Mouse (Mus musculus) lung, adult 18-20 months (tissue): ENCODE results near the gene Pgap3.

Source experiments
- DNase-seq, 2 experiments: peaks; one replicate each; pipeline ENCODE4 v3.0.0; 2022; ENCODE audit warnings: mixed read lengths in 2 of 2

The Pgap3 gene

GRCm38 (mm10) chr11:98400161-98400726 is at the start of gene Pgap3:
TSS of gene Pgap3 (minus strand) at chr11:98400490.
- peak; percentile 86 to 90 for DNase-seq

DNA sequence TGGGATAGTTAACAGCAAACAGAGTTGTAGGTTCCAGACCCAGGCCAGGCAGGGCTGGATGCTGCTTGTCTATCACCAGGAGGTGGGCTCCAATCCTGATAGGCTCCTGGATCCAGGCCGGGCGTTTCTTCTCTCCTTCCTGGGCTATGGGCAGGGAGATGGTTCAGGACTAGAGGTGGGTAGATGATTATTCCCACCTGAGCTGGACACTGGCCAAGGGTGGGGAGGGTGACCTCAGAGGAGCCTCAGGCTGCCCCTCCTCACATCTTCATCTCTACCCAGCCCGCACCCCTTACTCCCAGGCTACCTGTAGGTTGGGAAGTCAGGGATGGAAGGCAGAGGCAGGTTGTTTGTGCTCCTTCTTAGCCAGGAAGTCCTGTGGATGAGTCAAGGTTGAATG is 49.1 kb upstream of the Pgap3 start:
- no peak for DNase-seq

DNA sequence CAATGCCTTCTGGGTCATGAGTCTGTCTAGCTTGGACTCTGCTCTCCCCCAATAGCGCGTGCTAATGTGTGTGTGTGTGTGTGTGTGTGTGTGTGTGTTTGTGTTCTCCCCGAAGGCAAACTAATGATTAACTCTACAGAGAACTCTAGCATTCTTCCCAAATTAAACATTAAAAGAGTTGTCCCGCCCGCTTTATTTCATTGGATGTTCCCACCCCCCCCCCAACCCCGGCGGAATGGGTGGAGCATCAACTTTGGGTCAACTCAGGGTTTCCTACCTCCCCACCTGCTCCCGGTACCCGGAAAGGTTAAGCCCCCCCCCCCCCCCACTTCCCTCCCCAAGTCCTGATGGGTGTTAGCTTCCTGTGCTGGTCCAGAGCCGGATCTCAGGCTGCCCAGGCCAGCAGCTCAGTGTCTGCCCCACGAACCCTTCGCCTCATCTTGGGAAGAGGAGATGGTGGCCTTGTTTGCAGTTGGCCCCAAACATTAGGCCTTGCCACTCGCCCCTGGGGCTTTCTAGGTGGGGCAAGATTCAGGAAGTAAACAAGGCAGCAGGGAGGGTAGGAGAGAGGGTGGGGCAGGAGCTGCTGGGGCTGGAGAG is 48.0 kb upstream of the Pgap3 start:
- peak; percentile 56 to 73 for DNase-seq

GRCm38 (mm10) chr11:98447475-98447834 is 47.2 kb upstream of the Pgap3 start:
- no peak for DNase-seq

- peak; percentile 85 to 90 for DNase-seq
These were observed 46.5 kb upstream of the Pgap3 start for GRCm38 (mm10) chr11:98446562-98447474.

DNA sequence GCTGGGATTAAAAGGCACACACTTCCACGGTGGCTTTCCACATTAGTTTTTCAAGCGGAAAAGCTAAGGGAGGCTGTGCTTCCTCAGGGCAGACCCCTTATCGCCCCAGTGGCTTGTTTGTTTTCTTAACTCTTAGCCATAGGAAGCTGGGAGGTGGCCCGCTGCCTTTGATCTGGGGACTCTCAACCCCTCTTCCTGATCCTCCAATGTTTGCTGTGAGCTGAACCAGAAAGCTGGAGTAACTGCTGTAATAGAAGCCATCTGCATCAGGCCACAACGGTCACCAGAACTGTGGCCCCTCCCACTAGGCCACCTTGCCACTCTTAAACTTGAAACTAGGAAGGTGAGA is 45.9 kb upstream of the Pgap3 start, which contains the start of gene Grb7:
Grb7 (plus strand) TSS at position 182 of the 349 bp plus-strand sequence.
- peak in 1 of 2 experiments; percentile 26 for DNase-seq

GRCm38 (mm10) chr11:98445679-98446078 is 45.4 kb upstream of the Pgap3 start:
- DNase-seq: peak; percentile 52 to 68

GRCm38 (mm10) chr11:98445238-98445637 is 44.9 kb upstream of the Pgap3 start:
- DNase-seq: peak; percentile 60 to 66

DNA sequence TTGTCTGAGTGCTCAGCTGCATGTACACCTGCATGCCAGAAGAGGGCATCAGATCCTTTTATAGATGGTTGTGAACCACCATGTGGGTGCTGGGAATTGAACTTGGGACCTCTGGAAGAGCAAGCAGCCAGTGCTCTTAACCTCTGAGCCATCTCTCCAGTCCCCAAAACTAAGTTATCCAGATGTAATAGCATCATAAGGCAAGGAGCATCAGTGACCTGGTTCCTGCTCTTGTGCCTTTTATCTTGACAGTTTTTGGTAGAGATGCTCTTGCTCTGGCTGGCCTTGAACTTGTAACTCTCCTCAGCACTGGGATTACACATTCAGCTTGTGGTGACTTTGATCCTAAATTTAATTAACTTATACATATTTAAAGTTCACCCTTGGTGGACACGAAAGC is 43.4 kb upstream of the Pgap3 start:
- no peak for DNase-seq

DNA sequence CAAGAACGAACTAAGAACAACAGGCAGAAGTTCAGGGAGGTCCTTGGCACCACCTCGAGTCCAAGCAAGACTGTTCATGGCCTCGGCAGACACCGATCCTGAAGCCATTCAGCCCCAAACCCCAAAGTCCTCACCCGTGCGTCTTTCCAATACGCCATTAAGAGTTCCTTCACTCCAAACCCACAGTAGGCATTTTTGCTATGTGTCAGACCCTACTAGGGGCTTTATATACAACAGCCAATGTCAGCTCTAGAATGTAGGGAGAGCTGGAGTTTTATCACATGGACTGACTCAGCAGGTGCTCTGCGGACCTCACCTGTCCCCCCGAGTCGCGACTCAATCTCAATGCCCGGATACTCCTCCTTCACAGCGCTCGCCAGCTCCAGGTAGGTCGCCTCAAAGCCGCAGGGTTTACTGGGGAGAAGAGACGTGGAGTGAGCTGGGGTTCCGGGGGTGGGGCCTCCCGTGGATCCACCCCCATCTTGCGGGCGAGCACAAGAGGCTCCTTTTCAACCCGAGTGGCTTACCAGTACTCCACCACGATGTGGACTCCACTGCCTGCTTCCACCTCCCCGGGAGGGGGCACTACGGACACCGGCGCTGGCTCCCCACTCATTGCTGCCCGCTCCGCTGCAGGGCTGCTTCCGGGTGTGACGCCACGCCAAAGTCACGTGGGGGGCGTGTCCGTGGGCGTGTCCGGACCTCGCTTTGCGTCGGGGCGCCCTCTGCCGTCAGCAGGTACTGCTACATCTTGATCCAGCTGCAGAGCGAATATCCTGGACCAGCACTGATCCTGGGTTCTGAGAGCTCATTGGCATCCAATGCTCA is 38.3 kb upstream of the Pgap3 start, which contains the start of gene Mien1:
Mien1 (minus strand) TSS at position 661 of the 828 bp plus-strand sequence.
- peak; percentile 92 to 94 for DNase-seq

- DNase-seq: no peak
These were observed 37.2 kb upstream of the Pgap3 start for GRCm38 (mm10) chr11:98437441-98437840.

DNA sequence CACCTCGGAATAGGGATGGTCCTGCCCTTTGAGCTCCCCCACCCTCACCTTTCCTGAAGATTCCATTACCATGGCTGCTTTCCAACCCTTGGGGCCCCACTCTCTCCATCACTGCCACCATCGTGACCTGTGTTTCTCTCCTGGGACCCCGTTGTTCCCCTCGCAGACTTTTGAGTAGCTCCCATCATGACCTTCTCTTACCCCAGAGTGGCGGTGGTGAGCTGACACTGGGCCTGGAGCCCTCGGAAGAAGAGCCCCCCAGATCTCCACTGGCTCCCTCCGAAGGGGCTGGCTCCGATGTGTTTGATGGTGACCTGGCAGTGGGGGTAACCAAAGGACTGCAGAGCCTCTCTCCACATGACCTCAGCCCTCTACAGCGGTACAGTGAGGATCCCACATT is 35.4 kb upstream of the Pgap3 start:
- no peak for DNase-seq

- DNase-seq: no peak
These were observed 31.6 kb upstream of the Pgap3 start for GRCm38 (mm10) chr11:98431743-98432502.

- no peak for DNase-seq
These were observed 28.1 kb upstream of the Pgap3 start for GRCm38 (mm10) chr11:98428436-98428835.

- DNase-seq: no peak
These were observed 26.3 kb upstream of the Pgap3 start for GRCm38 (mm10) chr11:98426592-98426991.

DNA sequence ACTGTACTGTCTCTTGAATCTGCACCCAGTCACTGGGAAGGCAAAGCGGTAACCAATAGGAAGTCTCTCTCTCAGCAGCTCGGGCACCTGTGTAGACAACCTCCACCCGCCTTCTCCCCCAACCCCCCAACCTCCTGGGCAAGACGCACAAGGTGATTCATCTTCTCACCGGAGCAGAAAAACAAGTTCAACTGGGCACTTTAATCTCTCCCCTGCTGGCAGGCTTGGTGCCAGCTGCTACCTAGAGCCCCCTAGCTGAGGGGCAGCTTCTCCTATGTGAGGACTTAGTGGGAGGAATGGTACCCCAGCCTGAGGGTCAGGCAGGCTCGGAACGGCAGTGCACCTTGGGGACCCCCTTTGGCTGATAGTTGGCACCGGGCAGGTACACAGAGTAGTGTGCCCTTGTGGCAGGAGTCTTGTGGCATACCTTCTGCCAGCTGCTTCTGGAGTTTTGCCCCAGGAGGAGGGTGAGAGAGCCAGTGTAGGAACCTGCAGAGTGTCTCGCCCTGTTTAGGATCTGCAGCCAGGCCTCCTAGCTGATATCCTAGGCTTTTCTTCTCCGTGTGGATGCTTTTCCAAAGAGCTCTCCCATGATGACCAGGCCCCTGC is 18.8 kb upstream of the Pgap3 start:
- peak; percentile 73 to 87 for DNase-seq

- no peak for DNase-seq
These were observed 18.0 kb upstream of the Pgap3 start for GRCm38 (mm10) chr11:98418273-98418672.

- DNase-seq: peak in 1 of 2 experiments; percentile 44
These were observed 16.8 kb upstream of the Pgap3 start for GRCm38 (mm10) chr11:98417074-98417473.

- DNase-seq: no peak
These were observed 13.9 kb upstream of the Pgap3 start for GRCm38 (mm10) chr11:98414162-98414561.

- DNase-seq: no peak
These were observed 13.4 kb upstream of the Pgap3 start for GRCm38 (mm10) chr11:98413731-98414130.

DNA sequence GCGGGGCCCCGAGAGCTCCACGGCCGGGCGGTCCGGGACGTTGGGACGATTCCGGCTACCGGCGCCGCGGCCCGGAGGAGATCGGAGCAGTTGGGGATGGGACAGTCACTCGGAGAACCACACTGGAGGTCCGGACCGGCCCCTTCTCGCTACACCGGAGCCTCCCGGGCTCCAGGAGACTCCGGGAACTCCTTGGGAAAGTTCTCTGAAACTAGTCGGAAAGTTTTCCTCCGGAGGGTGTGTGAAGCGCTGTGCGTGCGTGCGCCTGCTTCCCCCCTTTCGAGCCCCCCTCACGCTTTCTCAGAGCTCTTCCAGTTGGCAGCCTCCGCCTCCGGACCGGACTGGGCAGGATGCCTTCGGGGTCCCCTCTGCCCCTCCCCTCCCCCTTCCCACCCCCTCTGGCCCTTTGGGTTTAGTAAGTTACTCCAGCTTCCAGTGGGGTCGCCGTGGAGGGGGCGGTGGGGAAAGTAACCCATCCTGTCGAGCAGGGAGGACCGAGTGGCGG is 12.6 kb upstream of the Pgap3 start:
- peak in 1 of 2 experiments; percentile 42 for DNase-seq
